Mouse (Mus musculus) thymus, adult 2 months (tissue): ENCODE data around the gene Rps11.

Source experiments
- CTCF ChIP-seq: fragments of 200-500 bp; IDR thresholded peaks from 2 replicates; pipeline ENCODE4 v1.5.1; 2012; ENCODE audit warnings: mild to moderate bottlenecking, control low read depth, low read length, moderate library complexity, borderline replicate concordance; ENCODE audit not compliant: control insufficient read depth, poor library complexity, insufficient read depth; ENCODE audit errors: extremely low read depth
- POLR2A ChIP-seq: fragments of 200-500 bp; IDR thresholded peaks from 2 replicates; pipeline ENCODE4 v1.6.1; 2012; ENCODE audit warnings: mild to moderate bottlenecking, low read length, control low read depth, moderate library complexity; ENCODE audit not compliant: control insufficient read depth, poor library complexity, insufficient read depth; ENCODE audit errors: extremely low read depth

DNA sequence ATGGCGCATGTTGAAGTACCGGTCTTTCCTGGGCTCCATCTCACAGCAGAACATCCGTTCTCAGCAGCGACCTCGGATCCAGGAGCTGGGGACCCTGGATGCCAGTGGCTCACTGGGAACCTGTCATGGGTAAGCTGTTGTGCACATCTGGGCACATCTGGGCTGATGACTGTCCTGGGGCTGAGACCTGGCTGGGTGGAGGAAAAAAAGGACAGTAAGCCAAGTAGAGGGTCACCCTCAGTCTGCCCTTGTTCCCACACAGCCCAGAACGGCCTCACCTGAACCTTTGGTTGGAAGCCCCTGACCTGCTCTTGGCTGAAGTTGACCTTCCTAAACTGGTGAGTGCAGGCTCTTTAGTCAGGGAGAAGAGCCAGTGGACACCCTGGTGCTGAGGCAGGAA is 34.8 kb upstream of the Rps11 start:
- no peak for TF ChIP-seq POLR2A
- TF ChIP-seq CTCF = no peak
